Mouse (Mus musculus) forelimb bud, embryonic 11.5 days (tissue): Measurements from ENCODE around the gene Pofut2.

Experiments
- DNase-seq: peaks from one replicate; pipeline ENCODE4 v3.0.0-alpha.2; 2012; ENCODE audit warnings: low read depth, low spot score

Gene Pofut2

DNA sequence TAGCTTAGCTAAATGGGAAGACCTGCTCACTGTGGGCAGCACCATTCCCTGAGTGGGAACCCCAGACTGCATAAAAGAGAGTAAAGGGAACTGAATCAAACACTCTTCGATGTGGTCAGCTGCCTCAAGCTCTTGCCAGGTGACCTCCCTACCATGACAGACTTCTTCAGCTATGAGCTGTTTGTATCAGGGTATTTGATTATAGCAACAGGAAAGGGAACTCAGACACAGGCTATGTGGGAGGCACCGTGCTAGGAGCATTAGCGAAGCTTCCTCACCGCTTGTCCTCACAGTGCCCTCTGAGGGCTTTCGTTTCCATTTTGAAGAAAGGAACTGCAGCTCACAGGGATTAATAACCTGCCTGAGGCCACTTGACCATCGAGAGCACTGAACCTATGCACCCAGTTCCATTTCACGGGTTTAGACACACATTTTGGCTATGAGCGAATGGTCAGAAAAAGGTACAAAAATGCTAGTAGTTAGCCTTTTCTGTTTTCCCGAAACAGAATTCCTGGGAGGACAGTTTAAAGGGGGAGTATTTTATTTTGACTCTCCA, 55.8 kb downstream of the Pofut2 start:
- DNase-seq = no peak

DNA sequence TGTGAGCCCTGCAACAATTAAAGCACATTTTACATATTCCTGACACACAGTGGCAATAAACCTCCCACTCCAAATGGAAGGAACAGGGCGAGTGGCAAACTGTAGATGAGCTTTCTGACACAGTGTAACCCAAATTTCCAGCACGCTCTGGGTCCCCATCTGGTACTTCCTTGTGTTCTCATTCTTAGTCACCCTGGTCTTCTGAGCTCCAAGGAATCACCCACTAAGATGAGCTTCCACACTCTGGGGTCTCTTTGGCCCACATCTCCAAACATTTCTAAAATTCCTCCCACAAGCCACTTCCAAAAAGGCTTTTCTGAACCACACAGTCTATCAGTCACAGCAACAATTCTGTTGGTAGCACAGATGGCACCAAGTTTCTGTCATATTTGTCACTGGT, 56.7 kb downstream of the Pofut2 start:
- no peak for DNase-seq
